Mouse (Mus musculus) layer of hippocampus, postnatal 14 days (tissue): ENCODE data around the gene Xpo4. TPM values are rescaled to one million over a fixed set of nuclear protein-coding genes. Genes with fewer than 3 reads are reported as not detected.

Source experiments
- DNase-seq, 2 experiments: peaks; one replicate each; pipeline ENCODE4 v3.0.0; 2021 to 2022; ENCODE audit warnings: low spot score in 2 of 2, mixed read lengths in 1 of 2
- total RNA-seq, 2 experiments: library from RNA; stranded (reverse); gene quantifications; 2 replicates each; pipeline ENCODE4 v1.2.3; 2021

Xpo4 gene
- total RNA-seq, 2 experiments from 2014 or later: 13.0 to 14.1 TPM

DNA sequence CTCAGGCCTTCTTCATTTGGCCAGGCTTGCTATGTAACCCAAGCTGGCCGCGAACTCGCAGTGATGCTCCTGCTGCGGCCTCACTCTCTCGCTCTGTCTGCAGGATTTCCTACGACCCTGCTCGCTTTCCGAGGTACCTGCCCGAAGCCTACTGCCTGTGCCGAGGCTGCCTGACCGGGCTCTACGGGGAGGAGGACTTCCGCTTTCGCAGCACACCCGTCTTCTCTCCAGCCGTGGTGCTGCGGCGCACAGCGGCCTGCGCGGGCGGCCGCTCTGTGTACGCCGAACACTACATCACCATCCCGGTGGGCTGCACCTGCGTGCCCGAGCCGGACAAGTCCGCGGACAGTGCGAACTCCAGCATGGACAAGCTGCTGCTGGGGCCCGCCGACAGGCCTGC lies 123.0 kb downstream of the Xpo4 start:
- no peak for DNase-seq

DNA sequence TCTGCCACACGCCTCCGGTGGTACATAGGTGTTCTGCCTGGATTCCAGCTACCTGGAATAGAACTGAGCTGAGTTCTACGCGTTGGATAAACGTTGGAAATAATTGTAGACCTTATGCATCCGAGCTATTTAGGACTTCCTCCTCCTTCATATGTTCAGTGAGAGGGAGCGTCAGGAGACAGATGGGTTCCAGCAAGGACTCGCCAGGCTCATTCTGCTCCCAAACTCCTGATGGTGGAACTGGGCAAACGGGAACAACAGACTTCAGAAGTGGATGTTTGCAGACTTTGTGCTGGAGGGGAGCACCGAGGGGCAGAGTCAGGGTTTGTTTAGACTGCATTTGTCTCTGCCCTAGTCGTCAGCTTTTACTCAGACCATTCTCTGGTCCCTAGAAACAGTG lies 124.5 kb downstream of the Xpo4 start:
- peak in 1 of 2 experiments; percentile 52 for DNase-seq

DNA sequence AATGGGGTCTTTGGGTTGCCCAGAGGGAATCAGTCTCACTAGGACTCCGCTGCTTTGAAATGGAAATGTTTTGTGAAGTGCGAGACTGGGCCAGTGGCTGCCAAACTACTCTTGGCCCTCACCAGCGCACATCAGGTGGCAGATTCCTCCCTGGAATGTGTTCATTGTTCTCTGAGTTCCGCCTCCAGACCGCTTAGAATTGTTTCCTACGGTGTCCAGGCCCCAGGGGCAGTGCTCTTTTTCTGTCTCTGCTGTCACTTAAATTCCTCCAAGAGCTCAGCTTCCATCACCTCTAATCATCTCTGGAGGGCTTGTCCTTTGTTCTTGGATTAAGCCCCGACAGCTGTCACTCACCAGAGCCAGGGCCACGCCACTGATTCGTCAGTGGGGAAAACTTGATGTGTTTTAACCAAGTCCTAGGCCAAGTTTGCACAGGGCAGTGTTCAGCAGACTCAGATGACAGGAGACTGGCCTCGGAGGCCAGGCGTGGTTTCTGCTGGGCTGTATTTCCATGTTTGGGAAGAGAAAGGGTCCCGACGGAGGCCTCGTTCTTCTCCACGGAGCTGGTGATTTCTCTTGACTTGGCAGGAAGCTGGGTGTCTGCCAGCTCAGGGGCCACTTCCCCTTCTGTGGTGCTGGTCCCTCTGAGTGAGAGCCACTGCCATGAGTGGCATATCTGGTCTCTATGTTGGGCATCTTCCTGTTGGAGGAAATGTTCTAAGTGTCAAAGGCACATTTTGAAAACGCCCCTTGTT lies 127.8 kb downstream of the Xpo4 start:
- DNase-seq: no peak

DNA sequence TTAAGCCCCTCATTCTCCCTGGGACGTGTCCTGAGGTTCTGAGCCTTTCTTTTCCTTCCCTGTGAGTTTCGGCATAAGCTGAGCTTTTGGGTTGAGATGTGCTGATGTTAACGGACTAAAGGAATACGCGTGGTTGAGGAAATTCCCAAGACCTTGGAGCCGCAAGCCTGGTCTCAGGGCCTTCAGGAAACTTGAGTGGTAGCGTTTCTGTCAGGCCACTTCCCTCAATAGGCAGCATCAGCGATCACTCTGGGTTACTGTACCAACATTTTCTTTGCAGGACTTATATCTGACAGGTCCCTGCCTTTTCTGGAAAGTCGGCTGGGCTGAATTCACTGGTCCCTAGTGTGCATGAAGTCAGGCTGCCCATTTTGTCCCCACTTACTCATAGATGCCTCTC lies 128.4 kb downstream of the Xpo4 start:
- no peak for DNase-seq

DNA sequence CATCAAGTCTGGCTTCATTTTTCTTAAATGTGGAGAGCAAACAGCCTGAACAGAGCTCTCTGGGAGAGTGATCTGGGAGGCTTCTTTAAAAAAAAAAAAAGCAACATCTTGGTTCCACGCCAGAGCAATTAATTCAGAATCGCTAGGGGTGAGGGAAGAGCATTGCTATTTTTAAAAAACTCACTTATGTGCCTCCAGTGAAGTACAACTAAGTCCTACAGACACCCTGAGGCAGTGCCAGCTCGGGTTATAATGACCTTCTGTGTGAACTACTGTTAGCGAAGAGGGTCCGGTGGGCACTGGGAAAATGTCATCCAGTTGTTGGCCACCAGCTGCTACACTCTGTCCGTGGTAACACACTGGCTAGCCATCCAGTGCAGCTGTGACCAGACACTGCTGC lies 129.6 kb downstream of the Xpo4 start:
- peak in 1 of 2 experiments; percentile 53 for DNase-seq

DNA sequence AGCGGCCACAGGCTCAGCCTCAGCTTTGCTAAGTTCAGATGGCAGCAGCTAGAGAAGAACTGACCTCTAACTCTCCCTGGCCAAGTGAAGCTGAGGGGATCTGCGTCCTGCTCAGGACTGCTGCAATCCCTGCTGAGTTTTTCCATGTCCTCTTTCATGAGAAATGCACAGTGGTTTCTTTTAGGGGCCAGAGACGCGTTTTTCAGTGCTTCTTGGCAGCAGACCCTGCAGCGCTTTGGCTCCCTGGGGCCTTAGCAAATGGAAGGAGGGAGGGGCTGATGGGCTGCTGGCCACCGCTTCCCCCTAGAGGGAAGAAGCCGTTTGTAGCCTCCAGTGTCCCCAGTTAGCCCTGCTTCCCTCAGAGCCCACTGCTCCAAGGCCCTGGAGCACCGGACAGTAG lies 130.3 kb downstream of the Xpo4 start:
- peak; percentile 37 to 64 for DNase-seq

DNA sequence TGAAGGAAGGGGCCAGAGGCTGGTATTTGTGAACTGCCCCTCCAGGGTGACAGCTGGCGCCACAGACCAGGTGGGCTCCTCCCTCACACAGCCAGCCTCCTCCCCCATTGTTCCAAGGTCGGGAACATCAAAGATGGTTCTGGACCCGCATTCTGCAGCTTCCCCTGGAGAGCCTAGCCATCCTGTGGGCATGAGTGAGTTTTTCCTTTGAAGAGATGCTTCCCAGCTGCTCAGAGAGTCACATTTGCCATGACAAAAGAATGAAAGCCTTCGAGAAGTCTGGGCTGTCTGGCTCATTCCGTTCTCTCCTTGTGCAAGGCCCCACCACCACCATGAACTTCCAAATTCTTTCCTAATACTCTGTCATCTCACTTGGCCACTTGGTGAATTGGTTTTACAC lies 130.9 kb downstream of the Xpo4 start:
- no peak for DNase-seq

DNA sequence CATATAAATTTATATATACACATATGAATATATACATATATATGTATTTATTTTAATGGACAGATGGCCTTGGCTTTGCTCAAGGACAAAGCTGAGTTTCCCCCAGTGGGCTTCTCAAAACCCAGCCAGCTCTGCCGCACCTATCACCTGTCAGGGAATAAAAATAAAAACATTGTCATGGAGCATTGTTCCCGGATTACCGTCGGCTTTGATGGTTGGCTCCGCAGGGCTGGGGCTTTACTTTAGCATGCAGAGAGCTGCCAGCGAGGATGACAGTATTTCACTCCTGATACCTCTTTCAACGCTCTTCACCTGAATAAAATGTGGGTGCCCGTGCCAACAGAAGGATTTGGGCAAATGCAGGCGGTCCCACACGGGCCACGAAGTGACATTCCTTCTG lies 131.4 kb downstream of the Xpo4 start:
- DNase-seq: no peak

DNA sequence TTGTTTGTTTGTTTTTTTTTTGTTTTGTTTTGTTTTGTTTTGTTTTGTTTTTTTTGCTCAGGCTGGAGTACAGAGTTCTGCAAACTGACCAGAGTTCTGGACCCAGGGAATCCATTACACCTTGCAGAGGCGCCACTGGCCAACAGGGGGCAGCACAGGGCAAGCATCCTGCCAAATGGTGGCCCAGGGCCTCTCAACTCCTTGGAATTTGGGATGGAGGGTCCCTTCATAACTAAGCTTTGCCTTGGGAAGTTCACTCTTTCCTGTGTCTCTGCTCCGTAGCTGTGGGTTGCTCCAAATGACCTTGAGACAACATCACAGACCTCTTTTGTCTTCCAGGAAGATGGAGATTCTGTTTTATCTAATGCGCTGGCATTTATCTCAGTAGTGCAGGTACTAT lies 132.0 kb downstream of the Xpo4 start:
- DNase-seq: peak; percentile 42 to 57

DNA sequence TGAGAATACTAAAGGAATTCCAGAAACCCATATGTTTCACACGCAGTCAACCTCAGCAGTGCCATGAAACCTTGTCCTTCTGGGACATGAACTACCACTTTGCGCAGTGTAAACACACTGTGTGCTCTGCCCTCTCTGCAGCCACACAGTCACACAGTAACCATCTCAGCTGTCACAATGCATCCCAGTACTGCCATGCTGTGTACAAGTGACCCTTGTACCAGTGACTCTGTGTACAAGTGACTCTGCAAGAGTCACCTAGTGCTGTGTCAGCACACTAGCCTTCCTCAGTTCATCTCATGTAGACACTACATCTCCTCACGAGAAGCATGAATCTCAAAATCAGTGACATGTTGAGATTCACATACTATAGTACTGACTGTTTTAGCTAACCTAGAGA lies 132.7 kb downstream of the Xpo4 start:
- no peak for DNase-seq

DNA sequence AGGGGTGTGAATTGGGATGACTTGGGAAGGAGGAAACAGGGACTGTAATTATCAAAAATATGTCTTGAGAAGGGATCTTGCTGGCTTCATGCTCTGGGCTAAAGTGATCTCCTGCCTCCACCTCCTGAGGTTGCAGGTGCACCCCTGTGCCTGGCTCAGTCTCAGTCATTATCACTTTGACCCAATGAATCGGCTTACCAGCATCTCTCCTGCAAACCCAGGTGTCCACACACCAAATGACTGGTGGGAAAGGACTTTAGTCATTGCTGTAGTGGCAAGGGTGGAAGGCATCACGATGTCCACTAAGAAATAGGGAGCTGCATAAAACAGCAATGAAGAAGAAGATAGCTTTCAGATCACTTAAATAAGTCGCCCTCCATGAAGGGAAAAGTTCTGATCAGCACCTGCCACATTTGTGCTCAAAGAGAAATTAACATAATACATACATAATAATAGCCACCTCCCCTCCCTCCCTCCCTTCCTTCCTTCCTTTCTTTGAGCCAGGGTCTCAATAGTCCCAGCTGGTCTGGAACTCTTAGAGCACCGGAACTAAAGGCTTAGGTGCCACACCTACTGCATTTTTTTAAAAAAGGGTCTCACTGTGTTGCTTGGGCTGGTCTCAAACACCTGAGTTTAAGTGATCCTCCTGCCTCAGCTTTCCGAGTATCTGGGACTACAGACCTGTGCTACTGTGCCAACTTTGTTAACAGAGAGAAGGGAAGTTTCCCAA lies 135.3 kb downstream of the Xpo4 start:
- DNase-seq: no peak

DNA sequence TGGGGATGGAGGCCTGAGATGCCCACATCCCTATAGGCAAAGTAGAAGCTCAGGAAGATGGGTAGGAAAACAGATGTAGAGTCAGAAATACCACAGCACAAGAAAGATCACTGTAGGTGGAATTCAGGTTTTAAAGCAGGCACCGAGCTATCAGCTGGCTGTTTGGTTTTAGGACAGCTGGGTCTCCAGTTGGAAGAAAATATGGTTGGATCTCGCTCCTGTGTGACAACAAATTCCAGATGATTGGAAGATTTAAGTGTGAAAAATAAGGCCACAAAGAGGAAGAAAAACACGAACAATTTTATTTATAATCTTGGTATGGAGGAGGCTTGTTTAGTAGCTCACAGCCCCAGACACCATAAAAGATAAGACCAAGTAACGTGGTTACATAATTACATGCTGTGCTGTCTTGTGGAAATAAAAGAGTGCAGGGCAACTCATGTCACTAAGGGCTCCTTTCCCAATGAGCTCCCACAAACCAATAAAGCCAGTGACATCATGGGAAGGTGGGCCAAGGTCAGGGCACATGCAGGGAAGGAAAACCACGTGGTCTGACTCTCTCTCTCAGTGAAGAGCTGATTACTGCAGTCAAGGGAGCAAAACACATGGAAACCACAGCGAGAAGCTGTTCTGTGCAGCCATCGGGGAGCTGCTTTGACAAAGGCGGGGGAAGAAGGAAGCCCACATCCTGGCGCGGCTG lies 136.0 kb downstream of the Xpo4 start:
- DNase-seq: peak in 1 of 2 experiments; percentile 48

DNA sequence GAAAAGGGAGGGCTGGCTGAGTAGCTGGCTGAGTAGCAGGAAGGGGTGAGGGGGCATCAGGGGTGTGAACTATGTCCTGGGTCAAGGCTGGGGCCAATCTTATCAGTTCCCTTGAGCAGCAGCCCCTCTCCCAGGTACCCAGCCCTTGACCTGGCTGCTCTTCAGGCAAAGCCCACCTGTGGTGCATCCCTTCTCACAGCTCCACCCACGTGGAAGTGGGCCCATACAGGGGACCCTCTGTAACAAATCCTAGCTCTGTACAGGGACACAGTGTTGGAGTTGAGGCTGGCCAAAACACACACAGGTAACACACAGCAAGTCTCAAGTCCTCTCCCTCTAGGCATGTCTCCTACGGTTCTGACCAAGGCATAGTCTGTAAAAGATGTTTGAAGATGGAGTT lies 137.6 kb downstream of the Xpo4 start:
- DNase-seq: no peak

Other genes with a start within 250 kb of the Xpo4 start
- gene Ift88, start 241.4 kb downstream of the Xpo4 start, total RNA-seq: 10 to 100 TPM; 13.6 to 14.2 TPM
- 1 to 10 TPM; 8.9 to 10.0 TPM for gene Il17d, start 140.7 kb downstream of the Xpo4 start, total RNA-seq
- 10 to 100 TPM; 32.7 to 34.0 TPM for gene Eef1akmt1, start 93.8 kb downstream of the Xpo4 start, total RNA-seq
- not detected for gene Gm49361, start 80.7 kb upstream of the Xpo4 start, total RNA-seq
- gene Lats2, start 93.0 kb upstream of the Xpo4 start, total RNA-seq: 10 to 100 TPM; 32.7 to 34.8 TPM
- 10 to 100 TPM; 37.0 to 64.9 TPM for gene Sap18, start 132.8 kb upstream of the Xpo4 start, total RNA-seq
- gene Ska3, start 160.8 kb upstream of the Xpo4 start, total RNA-seq: 1 to 10 TPM; 1.6 to 1.7 TPM
- gene Mrpl57, start 160.8 kb upstream of the Xpo4 start, total RNA-seq: 10 to 100 TPM; 85.4 to 88.7 TPM
- 10 to 100 TPM; 31.4 to 35.3 TPM for gene Zdhhc20, start 224.8 kb upstream of the Xpo4 start, total RNA-seq